Mouse (Mus musculus) limb, embryonic 15.5 days (tissue): ENCODE measurements at regions not wholly inside any gene's neighbourhood (a gene's known extent, or its start where the extent isn't known, plus 50 kb on each side); places are given as distances from the start of the nearest gene placed in this dataset.

Source experiments
- ATAC-seq: fragments of 200-750 bp; cut with Nextera tagmentation; 2 replicates; pipeline ENCODE4 v1.8.0; 2017; ENCODE audit warnings: low read depth, moderate TSS enrichment; ENCODE audit not compliant: insufficient number of reproducible peaks, low FRiP score, low TSS enrichment
- H3K27ac ChIP-seq: fragments of 300-500 bp; sonication (generic); 2 replicates; pipeline ENCODE4 v1.5.1; 2015; ENCODE audit warnings: moderate library complexity, mild to moderate bottlenecking, inconsistent platforms
- H3K27me3 ChIP-seq: fragments of 300-500 bp; sonication (generic); 2 replicates; pipeline ENCODE4 v1.6.1; 2015; ENCODE audit warnings: inconsistent platforms
- H3K36me3 ChIP-seq: fragments of 300-500 bp; sonication (generic); 2 replicates; pipeline ENCODE4 v1.6.1; 2015; ENCODE audit warnings: inconsistent platforms
- H3K4me1 ChIP-seq: fragments of 300-500 bp; sonication (generic); 2 replicates; pipeline ENCODE4 v1.6.1; 2015; ENCODE audit warnings: inconsistent platforms
- H3K4me2 ChIP-seq: fragments of 300-500 bp; sonication (generic); 2 replicates; pipeline ENCODE4 v1.6.1; 2015; ENCODE audit warnings: mild to moderate bottlenecking, inconsistent platforms
- H3K4me3 ChIP-seq: fragments of 300-500 bp; sonication (generic); 2 replicates; pipeline ENCODE4 v1.5.1; 2015; ENCODE audit warnings: mild to moderate bottlenecking, inconsistent platforms
- H3K9ac ChIP-seq: fragments of 300-500 bp; sonication (generic); 2 replicates; pipeline ENCODE4 v1.6.1; 2015; ENCODE audit warnings: inconsistent platforms
- H3K9me3 ChIP-seq: fragments of 300-500 bp; sonication (generic); 2 replicates; pipeline ENCODE4 v1.6.1; 2016; ENCODE audit warnings: inconsistent platforms
- WGBS: fragments of 180-500 bp; shearing (Covaris S2); methylation state at CpG from one replicate; pipeline ENCODE4 v1.1.7; 2015; 5-methylcytosine and 5-hydroxymethylcytosine counted together

DNA sequence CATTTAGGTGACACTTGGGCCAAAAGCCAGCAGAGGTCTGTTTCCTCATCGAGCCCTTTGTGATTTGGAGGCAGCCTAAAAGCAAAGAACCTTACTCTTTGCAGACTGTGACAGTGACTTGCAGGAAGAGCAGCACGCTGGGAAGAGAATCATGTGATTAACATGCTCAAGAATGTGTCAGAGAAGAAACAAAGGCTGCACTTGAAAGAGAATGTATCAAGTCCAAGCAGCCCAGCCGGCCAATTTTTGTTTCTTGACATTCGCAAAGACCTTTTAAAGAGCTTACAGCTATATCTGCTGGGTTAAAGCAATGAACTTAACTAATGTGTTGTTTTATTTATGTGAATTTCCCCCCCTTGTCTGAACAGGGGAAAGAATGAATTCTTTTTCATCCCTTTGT lies 203.8 kb upstream of the Map3k7 start:
- 71% methylated on average over 4 of the region's 4 CpGs for WGBS

DNA sequence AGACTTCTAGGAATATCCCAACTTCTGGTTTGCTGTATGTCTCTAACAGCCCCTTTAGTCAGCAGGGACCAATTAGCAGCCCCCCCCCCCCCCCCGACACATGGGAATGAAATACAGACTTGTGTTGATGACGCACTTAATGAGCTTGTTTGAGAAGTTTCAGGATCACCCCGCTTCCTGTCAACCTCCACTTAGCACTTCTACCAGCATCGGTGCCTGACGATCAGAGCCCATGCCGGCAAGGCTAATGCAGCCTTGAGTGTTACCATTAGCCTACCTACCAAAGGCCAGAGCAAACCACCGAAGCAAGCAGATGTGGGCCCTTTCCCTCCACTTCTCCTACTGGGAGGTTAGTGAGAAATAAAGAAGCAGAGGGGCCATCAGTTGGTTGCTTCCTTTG lies 201.7 kb upstream of the Map3k7 start:
- no peak overlapping the region for H3K27ac ChIP-seq

More for the DNA sequence above, 203.8 kb upstream of the Map3k7 start:
- Histone ChIP-seq H3K27me3 (no peaks in the 10 kb centered on the region), H3K9me3 (no peaks in the 10 kb centered on the region), H3K4me1 (no peaks in the 10 kb centered on the region), H3K4me3 (no peak overlapping the region), H3K36me3 (no peaks in the 10 kb centered on the region), H3K27ac (no peak overlapping the region), H3K9ac (no peak overlapping the region), H3K4me2 (no peak overlapping the region)
- no peak for ATAC-seq

DNA sequence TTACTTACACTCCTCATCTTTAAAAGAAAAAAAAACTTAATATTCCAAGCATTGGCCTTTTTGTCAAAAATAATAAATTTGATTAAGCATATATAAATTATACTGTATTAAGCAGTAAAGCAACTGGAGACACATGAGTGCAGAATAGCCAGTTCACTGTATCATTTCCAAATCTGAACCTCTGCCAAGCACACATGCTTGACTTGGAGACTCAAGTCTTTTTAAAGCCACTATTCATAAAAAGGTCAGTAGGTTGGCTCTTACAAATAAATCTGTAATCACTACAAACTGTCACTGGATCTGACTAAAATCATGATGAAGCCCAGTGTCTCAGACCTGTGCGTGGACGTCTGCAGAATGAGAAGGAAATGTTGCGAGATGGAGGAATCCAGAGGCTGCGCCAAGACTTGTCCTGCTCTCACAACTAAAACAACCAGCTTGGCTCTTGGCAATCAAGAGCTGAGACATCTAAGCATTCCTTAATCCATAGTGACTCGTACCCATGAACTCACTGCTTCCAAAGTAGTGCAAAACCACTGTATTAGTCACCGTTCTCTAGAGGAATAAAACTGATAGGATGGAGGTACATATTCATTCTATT lies 195.8 kb upstream of the Map3k7 start:
- Histone ChIP-seq H3K27me3 (no peaks in the 10 kb centered on the region), H3K27ac (no peak overlapping the region), H3K4me3 (no peak overlapping the region), H3K9me3 (no peaks in the 10 kb centered on the region), H3K4me2 (no peak overlapping the region), H3K4me1 (peaks cover 4% of the 10 kb centered on the region; the same call in 1 of the 2 replicates), H3K9ac (no peak overlapping the region), H3K36me3 (no peaks in the 10 kb centered on the region)
- ATAC-seq, result no peak
- WGBS, result 45% methylated on average over 6 of the region's 6 CpGs

More for the DNA sequence above, 201.7 kb upstream of the Map3k7 start:
- H3K9me3 ChIP-seq, result no peaks in the 10 kb centered on the region
- H3K4me2 ChIP-seq, result no peak overlapping the region
- H3K4me1 ChIP-seq, result no peaks in the 10 kb centered on the region
- H3K27me3 ChIP-seq, result no peaks in the 10 kb centered on the region
- WGBS, result 24% methylated on average over 7 of the region's 7 CpGs
- no peak for ATAC-seq
- H3K9ac ChIP-seq, result no peak overlapping the region
- no peak overlapping the region for H3K4me3 ChIP-seq
- no peaks in the 10 kb centered on the region for H3K36me3 ChIP-seq

DNA sequence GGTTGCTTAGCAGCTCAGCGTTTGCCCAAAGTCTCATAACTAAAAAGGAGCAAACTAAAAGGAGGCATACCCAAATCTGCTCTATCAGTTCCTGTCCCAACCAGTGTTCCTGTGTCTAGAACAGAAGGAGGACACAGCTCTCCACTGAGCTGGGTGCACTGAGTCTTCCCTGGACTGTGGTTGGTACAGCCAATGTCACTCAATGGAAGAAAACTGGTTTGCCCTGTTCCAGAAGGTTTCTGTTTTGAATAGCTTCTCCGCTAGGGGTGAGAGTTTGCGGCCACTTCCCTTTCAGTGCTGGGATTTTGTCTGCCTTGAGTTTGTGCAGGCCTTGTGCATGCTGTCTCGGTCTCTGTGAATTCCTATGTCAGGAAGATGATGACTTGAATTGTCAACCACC lies 194.6 kb upstream of the Map3k7 start:
- H3K9me3 ChIP-seq, result no peaks in the 10 kb centered on the region
- H3K4me3 ChIP-seq, result no peak overlapping the region
- no peak for ATAC-seq
- H3K4me1 ChIP-seq, result peaks cover 4% of the 10 kb centered on the region; the same call in 1 of the 2 replicates
- no peak overlapping the region for H3K9ac ChIP-seq
- H3K27ac ChIP-seq, result no peak overlapping the region
- H3K4me2 ChIP-seq, result no peak overlapping the region
- no peaks in the 10 kb centered on the region for H3K36me3 ChIP-seq
- H3K27me3 ChIP-seq, result no peaks in the 10 kb centered on the region
- 78% methylated on average over 4 of the region's 4 CpGs for WGBS

DNA sequence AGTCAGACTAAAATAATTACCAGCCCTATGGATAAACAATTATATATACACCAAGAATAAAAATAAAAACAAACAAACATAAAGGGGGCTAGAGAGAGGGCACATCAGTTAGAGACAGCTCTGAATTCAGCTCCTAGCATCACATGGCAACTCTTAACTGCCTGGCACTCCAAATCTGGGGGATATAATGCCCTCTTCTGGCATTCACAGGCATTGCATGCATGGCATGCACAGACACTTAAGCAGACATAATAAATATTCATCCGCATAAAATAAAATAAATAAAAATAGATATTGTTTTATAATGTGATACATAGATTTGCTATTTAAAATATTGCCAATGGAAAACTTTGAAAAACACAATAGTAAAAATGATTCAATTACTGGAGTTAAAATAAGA lies 177.6 kb upstream of the Map3k7 start:
- Histone ChIP-seq H3K27ac (no peak overlapping the region), H3K36me3 (no peaks in the 10 kb centered on the region), H3K9ac (no peak overlapping the region), H3K4me1 (no peaks in the 10 kb centered on the region), H3K27me3 (no peaks in the 10 kb centered on the region), H3K4me3 (no peak overlapping the region), H3K4me2 (no peak overlapping the region), H3K9me3 (no peaks in the 10 kb centered on the region)
- 82% methylated on average over 1 of the region's 1 CpGs for WGBS
- ATAC-seq, result no peak

DNA sequence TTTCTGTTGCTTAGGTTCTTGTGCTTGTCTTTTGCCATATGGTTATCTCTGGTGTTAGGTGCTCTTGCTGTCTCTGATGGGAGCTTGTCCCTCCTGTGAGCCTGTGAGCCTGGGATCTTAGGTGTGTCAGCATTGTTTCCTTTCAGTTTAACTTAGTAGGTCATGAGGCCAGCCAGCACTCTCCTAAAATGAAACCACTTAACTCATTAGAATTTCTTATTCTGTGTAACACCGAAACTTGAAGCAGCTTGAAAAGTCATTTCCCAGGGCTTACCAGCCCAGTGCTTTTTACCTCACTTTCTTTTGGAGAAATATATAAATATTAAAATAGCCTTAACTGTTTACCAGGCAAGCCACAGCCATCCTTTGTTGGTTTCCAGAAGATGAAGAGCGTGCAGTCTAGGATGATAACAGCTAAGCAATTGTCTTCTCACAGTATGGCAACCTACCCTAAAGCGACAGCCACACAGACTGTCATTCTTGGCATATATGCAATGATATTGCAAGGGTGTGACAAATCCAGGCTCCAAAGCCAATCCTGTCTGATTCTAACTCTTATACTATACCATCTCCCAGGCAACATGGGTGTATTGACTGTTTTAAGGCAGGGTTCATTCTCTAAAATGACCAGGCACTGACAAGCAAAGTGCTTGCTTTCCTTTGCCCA lies 146.2 kb upstream of the Map3k7 start:
- WGBS, result 87% methylated on average over 3 of the region's 3 CpGs
- ATAC-seq, result no peak
- H3K9ac ChIP-seq, result no peak overlapping the region
- no peak overlapping the region for H3K27ac ChIP-seq
- no peak overlapping the region for H3K4me3 ChIP-seq
- no peaks in the 10 kb centered on the region for H3K27me3 ChIP-seq
- no peak overlapping the region for H3K4me2 ChIP-seq
- no peaks in the 10 kb centered on the region for H3K36me3 ChIP-seq
- peaks cover 4% of the 10 kb centered on the region; the same call in 1 of the 2 replicates for H3K4me1 ChIP-seq
- H3K9me3 ChIP-seq, result no peaks in the 10 kb centered on the region

DNA sequence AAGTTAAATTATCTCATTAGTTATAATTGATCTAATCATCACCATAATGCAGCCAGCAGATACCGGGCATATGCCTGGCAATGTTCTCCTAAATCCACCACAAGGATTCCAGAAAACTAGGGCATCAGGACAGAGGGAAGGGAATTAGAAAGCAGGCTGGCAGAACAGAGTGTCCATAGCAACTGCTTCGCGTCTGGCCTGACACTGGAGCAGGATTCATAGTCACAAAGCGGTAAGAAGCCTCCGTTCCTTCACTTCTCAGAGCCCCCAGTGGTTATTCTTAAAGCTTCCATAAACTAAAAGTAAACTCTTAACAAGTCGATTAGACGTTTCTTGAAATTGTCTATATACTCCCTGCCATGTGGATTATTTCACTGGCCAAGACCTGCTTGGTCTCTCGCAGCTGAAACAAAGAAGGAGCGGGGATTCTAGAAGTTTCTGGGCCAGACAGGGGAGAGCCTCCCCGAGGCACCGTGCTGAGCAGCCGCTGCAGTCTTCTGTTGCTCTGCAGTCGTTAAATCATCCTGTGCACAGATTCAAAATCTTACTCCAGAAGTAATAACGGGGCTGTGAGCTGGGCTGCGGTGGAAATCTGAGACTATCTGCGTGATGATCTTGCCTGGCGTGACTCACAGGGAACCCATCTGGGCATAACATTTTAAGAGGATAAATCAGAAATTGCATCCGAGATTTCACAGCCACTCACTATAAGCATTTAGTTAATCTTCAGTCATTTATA lies 144.2 kb upstream of the Map3k7 start:
- no peak overlapping the region for H3K4me2 ChIP-seq
- no peaks in the 10 kb centered on the region for H3K36me3 ChIP-seq
- H3K4me1 ChIP-seq, result peaks cover 14% of the 10 kb centered on the region
- no peak overlapping the region for H3K27ac ChIP-seq
- no peak overlapping the region for H3K4me3 ChIP-seq
- no peak overlapping the region for H3K9ac ChIP-seq
- H3K9me3 ChIP-seq, result no peaks in the 10 kb centered on the region
- 41% methylated on average over 18 of the region's 18 CpGs for WGBS
- H3K27me3 ChIP-seq, result no peaks in the 10 kb centered on the region
- no peak for ATAC-seq

DNA sequence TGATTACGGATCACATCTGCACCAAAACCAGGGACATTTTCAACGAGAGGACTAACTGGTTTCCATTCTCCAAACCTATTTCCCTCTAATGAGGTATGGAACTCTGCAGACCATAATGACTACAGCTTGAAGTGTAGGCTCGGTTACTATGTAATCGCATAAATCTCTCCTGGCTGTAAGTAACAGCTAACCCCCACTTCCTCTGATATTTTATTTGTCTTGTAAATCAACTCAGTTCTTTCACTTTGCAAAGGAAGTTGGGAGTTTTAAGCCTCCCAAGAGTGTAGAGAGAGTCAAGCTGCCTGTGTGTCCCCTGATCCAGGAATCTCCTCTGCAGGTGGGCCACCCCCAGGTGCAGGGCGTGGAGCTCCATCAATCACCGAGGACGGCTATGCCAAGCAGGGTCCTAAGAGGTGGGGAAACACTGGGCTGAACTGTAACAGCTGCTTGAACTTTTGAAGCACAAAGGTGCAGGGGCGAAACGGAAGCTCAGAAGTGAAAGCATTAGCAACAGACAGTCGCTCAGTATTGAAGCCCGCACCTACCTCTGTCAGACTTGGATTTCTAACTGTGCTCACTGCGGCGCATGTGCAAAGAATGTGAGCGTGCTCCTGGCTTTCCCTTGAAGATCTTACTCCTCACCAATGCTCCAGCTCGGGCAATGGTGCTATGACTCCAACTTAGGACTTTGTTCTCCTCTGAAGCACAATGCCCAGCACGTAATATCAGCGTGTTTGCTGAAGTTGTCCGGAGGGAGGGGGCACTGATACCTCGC lies 140.1 kb upstream of the Map3k7 start:
- Histone ChIP-seq H3K9me3 (no peaks in the 10 kb centered on the region), H3K4me3 (peak overlapping the region; percentile 38), H3K27ac (peak overlapping the region; percentile 44; the same call in 1 of the 2 replicates), H3K36me3 (no peaks in the 10 kb centered on the region), H3K9ac (0 out of 2 replicates have a peak overlapping the region, but pooled peaks have one; percentile 20), H3K27me3 (no peaks in the 10 kb centered on the region), H3K4me2 (peak overlapping the region; percentile 69), H3K4me1 (peaks cover 15% of the 10 kb centered on the region)
- 0 out of 2 replicates have a peak, but pooled peaks have one; percentile 58 for ATAC-seq
- 7% methylated on average over 19 of the region's 19 CpGs for WGBS

DNA sequence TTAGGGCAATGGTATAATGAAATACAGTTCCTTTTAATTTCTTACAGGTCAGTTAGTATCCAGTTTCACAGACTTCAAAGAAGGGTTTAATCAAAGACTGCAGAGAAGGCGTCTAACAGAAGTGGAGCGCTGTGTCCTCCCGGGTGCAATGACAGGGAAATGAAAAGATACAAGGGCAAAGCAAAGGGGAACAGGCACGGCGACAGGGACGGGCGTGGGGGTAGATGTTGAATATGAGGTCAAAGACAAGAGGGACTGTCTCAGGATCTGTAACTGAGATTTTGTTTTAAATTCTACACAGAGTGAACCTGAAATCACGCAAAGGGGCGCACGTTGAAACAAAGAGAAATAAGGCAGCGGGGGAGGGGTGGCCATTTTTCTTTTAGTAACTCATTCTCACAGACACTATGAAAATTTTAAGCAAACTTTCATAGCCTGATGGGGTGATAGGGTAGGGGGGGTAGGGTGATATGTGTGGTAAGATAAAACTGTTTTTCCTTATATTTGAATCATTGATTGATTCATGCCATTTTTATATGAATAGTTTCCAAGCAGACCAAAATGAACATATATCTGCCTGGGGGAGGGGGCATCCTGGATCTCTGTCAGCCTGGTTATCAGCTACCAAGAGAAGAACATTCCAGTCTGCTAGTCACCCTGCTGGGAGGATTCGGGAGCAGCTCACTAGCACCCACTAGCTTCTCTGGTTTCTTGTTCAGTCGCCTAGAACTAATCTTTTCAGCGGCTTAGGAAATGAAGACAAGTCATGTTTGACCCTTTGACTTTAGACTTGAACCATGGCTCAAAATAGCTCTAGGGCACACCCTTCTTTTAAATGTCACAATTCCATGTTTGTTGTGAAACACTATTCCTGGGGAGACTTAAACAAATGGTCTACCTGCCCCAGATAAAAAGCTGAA lies 139.1 kb upstream of the Map3k7 start:
- 32% methylated on average over 14 of the region's 14 CpGs for WGBS
- Histone ChIP-seq H3K4me1 (peaks cover 13% of the 10 kb centered on the region), H3K27me3 (no peaks in the 10 kb centered on the region), H3K36me3 (no peaks in the 10 kb centered on the region), H3K4me2 (peak overlapping the region; percentile 69), H3K9me3 (no peaks in the 10 kb centered on the region), H3K9ac (no peak overlapping the region), H3K27ac (no peak overlapping the region), H3K4me3 (peak overlapping the region; percentile 38)
- ATAC-seq, result no peak

DNA sequence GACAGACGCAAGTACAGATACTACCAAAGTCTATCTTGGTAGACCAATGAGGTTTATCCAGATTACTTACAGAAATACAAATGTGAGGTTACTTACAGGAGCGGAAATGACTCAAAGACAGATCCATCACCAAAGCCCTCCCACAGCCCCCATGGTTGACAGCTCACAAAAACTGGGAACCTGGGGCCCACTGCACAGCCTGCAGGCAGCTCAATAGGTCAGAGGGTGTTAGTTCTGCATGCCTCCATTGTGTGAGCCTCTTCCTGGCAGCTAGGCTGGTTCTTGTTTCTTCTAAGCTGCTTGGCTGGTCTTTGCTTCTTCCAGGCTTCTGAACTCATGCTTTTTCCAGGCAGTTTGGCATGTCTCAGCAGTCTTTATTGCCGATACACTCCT lies 138.5 kb upstream of the Map3k7 start:
- WGBS, result 64% methylated on average over 3 of the region's 3 CpGs
- Histone ChIP-seq H3K36me3 (no peaks in the 10 kb centered on the region), H3K4me3 (no peak overlapping the region), H3K27me3 (no peaks in the 10 kb centered on the region), H3K4me2 (no peak overlapping the region), H3K9ac (no peak overlapping the region), H3K27ac (no peak overlapping the region), H3K9me3 (no peaks in the 10 kb centered on the region), H3K4me1 (peaks cover 11% of the 10 kb centered on the region)
- ATAC-seq, result no peak

DNA sequence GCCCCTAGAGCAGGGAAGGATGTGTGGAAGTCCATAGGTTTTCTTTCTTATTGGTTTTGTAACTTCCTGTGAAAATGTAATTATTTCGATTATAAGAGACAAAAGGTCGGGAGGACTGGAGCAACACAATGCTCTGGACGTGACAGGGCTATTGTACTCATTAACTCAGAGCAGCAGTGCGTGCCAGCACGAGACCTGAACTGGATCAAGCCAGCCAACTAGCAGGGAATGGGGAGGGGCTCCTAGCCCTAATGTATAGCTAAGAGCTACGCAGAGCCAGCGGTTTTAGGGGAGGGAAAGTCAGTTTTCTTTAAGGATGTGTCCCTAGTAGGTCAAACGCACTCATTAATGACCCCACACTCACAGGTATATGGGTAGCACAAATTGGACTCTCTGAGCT lies 137.2 kb upstream of the Map3k7 start:
- H3K27me3 ChIP-seq, result no peaks in the 10 kb centered on the region
- no peak overlapping the region for H3K9ac ChIP-seq
- H3K4me2 ChIP-seq, result no peak overlapping the region
- H3K27ac ChIP-seq, result no peak overlapping the region
- no peak overlapping the region for H3K4me3 ChIP-seq
- peaks cover 11% of the 10 kb centered on the region for H3K4me1 ChIP-seq
- H3K36me3 ChIP-seq, result no peaks in the 10 kb centered on the region
- no peak for ATAC-seq
- H3K9me3 ChIP-seq, result no peaks in the 10 kb centered on the region
- WGBS, result 78% methylated on average over 8 of the region's 8 CpGs
